Mouse (Mus musculus) Patski (cell line): ENCODE results near the gene Trpv2. TPM values are rescaled to one million over a fixed set of nuclear protein-coding genes. Genes with fewer than 3 reads are reported as not detected.

ENCODE experiments used
- ATAC-seq: fragments of 100-300 bp; one replicate; pipeline ENCODE4 v1.8.0; 2021
- CTCF ChIA-PET: fragments of 350-600 bp; sonication (Branson Sonifier 250); formaldehyde crosslinking; loops from one replicate; lab custom pipeline; 2022; ENCODE audit warnings: inconsistent platforms; lab: Charles Lee
- POLR2A ChIA-PET: fragments of 350-600 bp; sonication (Branson Sonifier 250); formaldehyde crosslinking; loops from one replicate; lab custom pipeline; 2022; ENCODE audit warnings: antibody characterized with exemption, inconsistent platforms; lab: Charles Lee
- DNase-seq: peaks from one replicate; pipeline ENCODE4 v3.0.0-alpha.2; 2011; ENCODE audit warnings: low read depth, low spot score
- H3K27me3 ChIP-seq: fragments of 371-371 bp; one replicate; pipeline ENCODE4 v1.5.1; 2021
- CTCF ChIP-seq: fragments of 100-300 bp; IDR thresholded peaks from one replicate; pipeline ENCODE4 v1.5.1; 2021
- in situ Hi-C: fragments of 300-500 bp; cut with MboI; formaldehyde crosslinking; loops from 3 replicates; pipeline ENCODE4 v1.11.1; 2018; ENCODE audit warnings: low pct_unique_long_range_greater_than_20kb, mixed read lengths
- polyA plus RNA-seq: library from polyadenylated mRNA; unstranded; gene quantifications from one replicate; pipeline ENCODE4 v1.2.3, GENCODE M21; 2021

Gene Trpv2
- polyA plus RNA-seq, 1 experiment from 2014 or later = 0.04 TPM

- POLR2A ChIA-PET = interaction anchor here (0.7 to 1.5 kb wide), 3 partner anchors 19 to 34 kb away, joined by 3 to 5 read pairs (median 4); no protein-coding TSS in a partner anchor
- CTCF ChIA-PET = interaction anchor here (0.6 to 2.0 kb wide), 5 partner anchors 11 to 749 kb away, joined by 3 to 7 read pairs (median 3); partner anchors contain the start of gene Trpv2
- in situ Hi-C loops = no loop called here
- no peak for TF ChIP-seq CTCF
- no peak for ATAC-seq
- H3K27me3 ChIP-seq = no peaks in the 10 kb centered on the region
- no peak for DNase-seq
These were observed 17.1 kb upstream of the Trpv2 start for GRCm38 (mm10) chr11:62557205-62557604.

GRCm38 (mm10) chr11:62558152-62558551, 16.1 kb upstream of the Trpv2 start:
- H3K27me3 ChIP-seq = no peaks in the 10 kb centered on the region
- POLR2A ChIA-PET = interaction anchor here (0.7 kb wide), 1 partner anchor 19 kb away, joined by 3 read pairs; no protein-coding TSS in a partner anchor
- ATAC-seq (no peak), DNase-seq (no peak)
- CTCF ChIA-PET = interaction anchor here (1.6 kb wide), 1 partner anchor 14 kb away, joined by 3 read pairs; no protein-coding TSS in a partner anchor
- TF ChIP-seq CTCF = no peak
- in situ Hi-C loops = no loop called here

GRCm38 (mm10) chr11:62558961-62559646, 15.2 kb upstream of the Trpv2 start:
- no peak for TF ChIP-seq CTCF
- in situ Hi-C loops = no loop called here
- POLR2A ChIA-PET = interaction anchor here (0.6 kb wide), 1 partner anchor 587 kb away, joined by 3 read pairs; no protein-coding TSS in a partner anchor
- no peaks in the 10 kb centered on the region for H3K27me3 ChIP-seq
- peak; percentile 25 for DNase-seq
- CTCF ChIA-PET = no interaction called here
- ATAC-seq = peak; percentile 19

- ATAC-seq = no peak
- in situ Hi-C loops = no loop called here
- no peak for TF ChIP-seq CTCF
These were observed 13.7 kb upstream of the Trpv2 start for GRCm38 (mm10) chr11:62560463-62561016.

GRCm38 (mm10) chr11:62563590-62563989, 10.7 kb upstream of the Trpv2 start:
- in situ Hi-C loops = no loop called here
- POLR2A ChIA-PET = no interaction called here

More at GRCm38 (mm10) chr11:62560463-62561016, 13.7 kb upstream of the Trpv2 start:
- ChIA-PET CTCF (no interaction called here), POLR2A (no interaction called here)
- no peaks in the 10 kb centered on the region for H3K27me3 ChIP-seq
- DNase-seq = no peak

DNA sequence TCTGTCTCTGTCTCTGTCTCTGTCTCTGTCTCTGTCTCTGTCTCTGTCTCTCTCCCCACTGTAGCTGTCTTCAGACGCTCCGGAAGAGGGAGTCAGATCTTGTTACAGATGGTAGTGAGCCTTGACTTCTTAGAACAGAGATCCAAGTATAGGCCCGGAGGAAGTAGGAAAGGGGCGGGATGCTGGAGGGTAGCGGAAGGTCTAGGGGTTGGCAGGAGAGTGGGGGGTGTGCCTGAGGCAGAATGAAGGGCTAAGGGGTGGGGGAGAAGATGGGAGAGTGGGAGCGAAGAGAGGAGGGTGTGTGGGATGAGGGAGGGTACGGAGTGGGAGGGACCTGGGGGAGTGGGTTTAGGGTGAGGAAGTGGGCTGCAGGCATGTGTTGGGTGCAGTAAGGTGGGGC, 8.5 kb upstream of the Trpv2 start:
- ATAC-seq (no peak), DNase-seq (no peak)
- in situ Hi-C loops = no loop called here
- TF ChIP-seq CTCF = no peak
- ChIA-PET POLR2A (no interaction called here), CTCF (interaction anchor here (1.4 kb wide), 1 partner anchor 9 kb away, joined by 4 read pairs; no protein-coding TSS in a partner anchor)
- no peaks in the 10 kb centered on the region for H3K27me3 ChIP-seq

More at GRCm38 (mm10) chr11:62563590-62563989, 10.7 kb upstream of the Trpv2 start:
- TF ChIP-seq CTCF = no peak
- no peak for ATAC-seq
- H3K27me3 ChIP-seq = no peaks in the 10 kb centered on the region
- CTCF ChIA-PET = no interaction called here
- no peak for DNase-seq

DNA sequence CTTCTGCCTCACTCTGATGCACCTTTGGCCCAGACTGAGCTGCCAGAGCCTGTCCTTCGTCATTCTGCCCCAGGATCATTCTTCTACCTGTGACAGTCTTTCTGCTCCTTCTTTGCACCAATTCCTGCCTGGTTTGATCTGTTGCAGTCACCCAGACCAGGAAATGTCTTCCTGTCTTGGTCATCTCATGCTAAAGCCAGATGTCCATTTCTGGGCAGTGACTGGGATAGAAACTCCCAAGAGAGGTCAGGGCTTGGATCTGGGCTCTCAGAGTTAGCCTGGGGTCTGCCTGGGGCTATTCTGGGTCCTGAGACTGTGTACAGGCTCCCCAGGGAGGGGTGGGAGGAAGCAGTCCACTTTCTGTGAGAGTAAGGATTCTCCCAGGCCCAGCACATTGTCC, 8.1 kb upstream of the Trpv2 start:
- no peak for DNase-seq
- no peak for TF ChIP-seq CTCF
- in situ Hi-C loops = no loop called here
- ChIA-PET CTCF (no interaction called here), POLR2A (no interaction called here)
- no peak for ATAC-seq
- no peaks in the 10 kb centered on the region for H3K27me3 ChIP-seq

DNA sequence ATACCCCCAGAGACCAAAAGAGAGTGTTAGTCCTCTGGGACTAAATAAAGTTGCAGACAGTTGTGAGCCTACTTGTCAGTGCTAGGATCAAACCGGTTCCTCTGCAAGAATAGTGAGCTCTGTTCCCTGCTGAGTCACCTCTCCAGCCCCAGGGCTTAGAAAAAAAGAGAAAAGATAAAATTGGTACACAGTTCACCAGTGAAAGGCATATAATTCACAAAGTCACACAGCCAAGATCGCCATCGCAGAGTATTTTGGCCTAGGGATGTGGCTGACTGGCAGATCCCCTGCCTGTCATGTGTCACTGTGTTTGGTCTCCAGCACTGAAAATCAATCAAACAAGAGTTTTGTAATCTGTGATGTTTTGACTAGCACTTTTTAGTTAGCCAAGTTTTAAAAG, 6.0 kb upstream of the Trpv2 start:
- H3K27me3 ChIP-seq = no peaks in the 10 kb centered on the region
- ChIA-PET CTCF (interaction anchor here (0.9 to 1.2 kb wide), 2 partner anchors 11 to 50 kb away, joined by 3 read pairs; no protein-coding TSS in a partner anchor), POLR2A (interaction anchor here (0.6 kb wide), 1 partner anchor 108 kb away, joined by 5 read pairs; no protein-coding TSS in a partner anchor)
- no peak for DNase-seq
- no peak for ATAC-seq
- no peak for TF ChIP-seq CTCF
- in situ Hi-C loops = no loop called here

DNA sequence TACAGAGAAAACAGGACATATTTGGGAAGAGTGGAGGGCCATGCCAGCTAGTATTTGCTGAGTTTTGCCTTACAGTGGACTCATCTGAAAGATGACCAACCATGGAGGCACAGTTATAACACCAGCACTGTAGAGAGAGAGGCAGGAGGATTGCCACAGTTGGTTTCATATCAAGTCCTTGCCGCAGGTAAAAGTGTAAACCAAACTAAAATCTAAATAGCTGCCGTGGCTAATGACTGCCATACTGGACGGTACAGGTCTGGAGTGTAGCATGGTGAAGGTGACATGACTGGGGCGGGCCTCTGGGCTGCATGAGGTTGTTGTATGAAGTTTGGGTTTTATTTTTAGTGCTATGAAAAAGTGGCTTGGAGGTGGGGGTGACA, 408 bp downstream of the Trpv2 start:
- ChIA-PET POLR2A (no interaction called here), CTCF (interaction anchor here (0.7 to 1.6 kb wide), 5 partner anchors 9 to 20 kb away, joined by 3 to 7 read pairs (median 3); no protein-coding TSS in a partner anchor)
- DNase-seq = no peak
- H3K27me3 ChIP-seq = no peaks in the 10 kb centered on the region
- in situ Hi-C loops = loop anchor here (25.0 kb wide), 1 partner anchor 637 kb away; the partner anchor contains the start of gene Akap10
- no peak for TF ChIP-seq CTCF
- no peak for ATAC-seq

GRCm38 (mm10) chr11:62575297-62575658, 992 bp downstream of the Trpv2 start:
- ATAC-seq (peak; percentile 51), DNase-seq (peak; percentile 12)
- ChIA-PET CTCF (interaction anchor here (0.7 to 1.6 kb wide), 5 partner anchors 8 to 21 kb away, joined by 3 to 7 read pairs (median 4); no protein-coding TSS in a partner anchor), POLR2A (no interaction called here)
- no peaks in the 10 kb centered on the region for H3K27me3 ChIP-seq
- peak; percentile 90 for TF ChIP-seq CTCF
- in situ Hi-C loops = loop anchor here (25.0 kb wide), 1 partner anchor 638 kb away; the partner anchor contains the start of gene Akap10
